21 mouse cellular contexts compared by ENCODE assay signal in the genomic region with DNA sequence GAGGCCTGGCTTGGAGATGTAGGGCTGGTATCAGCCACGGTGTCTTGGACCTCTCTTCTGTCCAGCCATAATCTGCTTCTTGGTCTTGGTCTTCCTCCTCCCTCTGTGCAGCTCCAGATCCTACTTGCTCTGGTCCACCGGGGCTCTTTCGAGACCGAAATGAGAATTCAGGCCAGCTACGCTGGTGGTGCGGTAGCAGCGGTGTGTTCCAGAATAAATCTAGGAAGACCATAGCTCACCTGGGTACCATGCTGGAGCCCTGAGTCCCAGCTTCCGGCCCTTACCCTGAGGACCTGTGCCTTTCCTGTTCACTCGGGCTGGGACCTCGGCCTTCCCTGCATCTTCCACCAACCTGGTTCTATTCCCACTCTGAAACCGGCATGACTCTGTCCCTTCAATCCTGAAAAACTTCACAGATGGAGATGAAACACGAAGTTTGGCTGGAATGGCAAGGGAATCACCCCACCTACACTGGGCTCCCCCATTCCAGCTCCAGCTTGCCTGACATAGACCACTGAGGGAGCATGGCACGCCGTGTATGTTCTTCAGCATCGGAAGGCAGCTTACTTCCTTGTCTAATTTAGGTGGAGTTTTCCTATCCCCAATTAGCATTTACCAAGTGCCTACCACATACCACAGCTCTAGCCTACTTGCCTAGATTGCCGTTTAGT. TPM values are rescaled to one million over a fixed set of nuclear protein-coding genes. Genes with fewer than 3 reads are reported as not detected.
A peak's percentile ranks its signal among the peaks of the same experiment; 100 is the strongest.
DNase-seq lines count a peak whose midpoint lies in the region; ATAC-seq and TF ChIP-seq lines count a peak whose summit lies in the region.
"Had no signal": no experiment of that assay in that cellular context is flagged by ENCODE, and none has a peak within 500 bp of the region (broad histone marks: within the 10 kb centered on the region; RNA-seq: fewer than 3 reads in every experiment).

No protein-coding gene starts in this region.

- H3K27ac ChIP-seq in forebrain, embryonic 11.5 days (ENCODE audit: low read depth, low read length): peak overlapping the region; percentile 54
- H3K27ac ChIP-seq in forebrain, postnatal 0 days (ENCODE audit: low read depth, low read length): no peak overlapping the region
- H3K27ac ChIP-seq in midbrain, embryonic 12.5 days (replicated peaks): peak overlapping the region; percentile 87
- H3K27ac ChIP-seq: limb, embryonic 12.5 days; liver, embryonic 15.5 days had no signal

- H3K4me2 ChIP-seq in forebrain, embryonic 11.5 days (ENCODE audit: low read depth, low read length, severe bottlenecking): no peak overlapping the region; the same call in 1 of the 2 replicates
- no peak overlapping the region for H3K4me2 ChIP-seq in forebrain, postnatal 0 days (ENCODE audit: low read depth)
- peak overlapping the region; percentile 81; the same call in 1 of the 2 replicates for H3K4me2 ChIP-seq in midbrain, embryonic 12.5 days (replicated peaks)
- H3K4me2 ChIP-seq: limb, embryonic 12.5 days; liver, embryonic 15.5 days had no signal

- WGBS in forebrain, embryonic 11.5 days: 76% methylated on average over 16 of the region's 16 CpGs
- 70% methylated on average over 16 of the region's 16 CpGs for WGBS in forebrain, postnatal 0 days
- WGBS in midbrain, embryonic 12.5 days: 82% methylated on average over 16 of the region's 16 CpGs

- H3K4me1 ChIP-seq in forebrain, embryonic 11.5 days (replicated peaks; ENCODE audit: control insufficient read depth, insufficient read depth, low read length): peaks cover 74% of the 10 kb centered on the region
- H3K4me1 ChIP-seq in forebrain, postnatal 0 days (ENCODE audit: insufficient read depth): peaks cover 56% of the 10 kb centered on the region
- H3K4me1 ChIP-seq in midbrain, embryonic 12.5 days: peaks cover 99% of the 10 kb centered on the region
- H3K4me1 ChIP-seq: liver, embryonic 15.5 days had no signal

- H3K9me3 ChIP-seq in forebrain, embryonic 11.5 days (ENCODE audit: control insufficient read depth, low read length): no peaks in the 10 kb centered on the region
- no peaks in the 10 kb centered on the region for H3K9me3 ChIP-seq in forebrain, postnatal 0 days (ENCODE audit: low read length)
- no peaks in the 10 kb centered on the region for H3K9me3 ChIP-seq in midbrain, embryonic 12.5 days
- H3K9me3 ChIP-seq: limb, embryonic 12.5 days; liver, embryonic 15.5 days had no signal

- H3K36me3 ChIP-seq in forebrain, embryonic 11.5 days (ENCODE audit: control insufficient read depth, insufficient read depth, low read length): no peaks in the 10 kb centered on the region
- H3K36me3 ChIP-seq in forebrain, postnatal 0 days (ENCODE audit: insufficient read depth): no peaks in the 10 kb centered on the region
- peaks cover 10% of the 10 kb centered on the region for H3K36me3 ChIP-seq in midbrain, embryonic 12.5 days
- H3K36me3 ChIP-seq: limb, embryonic 12.5 days; liver, embryonic 15.5 days had no signal

- no peak for ATAC-seq in forebrain, embryonic 11.5 days (replicated peaks; ENCODE audit: low FRiP score)
- ATAC-seq in forebrain, postnatal 0 days: no peak
- no peak for ATAC-seq in midbrain, embryonic 12.5 days (ENCODE audit: low FRiP score, low read depth)
- ATAC-seq in frontal cortex, adult (ENCODE audit: low TSS enrichment): no peak
- ATAC-seq: intestine, postnatal 0 days had no signal

- DNase-seq in forebrain, embryonic 11.5 days (ENCODE audit: low spot score): no peak
- no peak for DNase-seq in forebrain, postnatal 0 days
- DNase-seq in urinary bladder, postnatal 14 days (ENCODE audit: low spot score): peak; percentile 1
- no peak for DNase-seq in urinary bladder, postnatal 4 days (ENCODE audit: low spot score in 2 of 2)
- no peak for DNase-seq in urinary bladder, postnatal 10 days (ENCODE audit: low spot score)
- DNase-seq: adrenal gland, postnatal 36 days; B cell, adult 2 months; heart, postnatal 10 days; kidney, postnatal 36 days; lung, postnatal 36 days; right cerebral cortex, postnatal 4 days had no signal

- no peak for TF ChIP-seq CTCF in forebrain, postnatal 0 days (IDR thresholded peaks at IDR 0.05; ENCODE audit: low read depth)

- H3K27me3 ChIP-seq in forebrain, embryonic 11.5 days (ENCODE audit: control insufficient read depth, insufficient read depth, low read length): no peaks in the 10 kb centered on the region
- no peaks in the 10 kb centered on the region for H3K27me3 ChIP-seq in forebrain, postnatal 0 days (ENCODE audit: insufficient read depth, low read length)
- no peaks in the 10 kb centered on the region for H3K27me3 ChIP-seq in midbrain, embryonic 12.5 days

- no peak overlapping the region for H3K4me3 ChIP-seq in forebrain, embryonic 11.5 days (ENCODE audit: low read depth, low read length)
- no peak overlapping the region for H3K4me3 ChIP-seq in forebrain, postnatal 0 days (ENCODE audit: low read depth, low read length)
- no peak overlapping the region for H3K4me3 ChIP-seq in midbrain, embryonic 12.5 days
- H3K4me3 ChIP-seq: limb, embryonic 12.5 days; liver, embryonic 15.5 days had no signal

- H3K9ac ChIP-seq in forebrain, embryonic 11.5 days (ENCODE audit: low read length): no peak overlapping the region
- no peak overlapping the region for H3K9ac ChIP-seq in forebrain, postnatal 0 days
- H3K9ac ChIP-seq in midbrain, embryonic 12.5 days (replicated peaks): no peak overlapping the region
- H3K9ac ChIP-seq: limb, embryonic 12.5 days; liver, embryonic 15.5 days had no signal

RNA-seq across cellular contexts. Expression of a gene that starts 7.3 kb away (rescaled TPM):
- 4.7 and 5.6 TPM in 2 replicates for polyA plus RNA-seq in forebrain, embryonic 11.5 days (2014; fragmentation: Nextera tagmentation; extraction: Ambion mirVana)
- total RNA-seq in forebrain, postnatal 0 days (2014; rRNA removed): 3.4 and 5.0 TPM in 2 replicates
- polyA plus RNA-seq in forebrain, postnatal 0 days (2015; fragmentation: Nextera tagmentation; extraction: Ambion mirVana): 0.31 and 0.48 TPM in 2 replicates
- 6.1 and 7.9 TPM in 2 replicates for polyA plus RNA-seq in midbrain, embryonic 12.5 days (2016; fragmentation: Nextera tagmentation; extraction: Ambion mirVana)
- total RNA-seq: common myeloid progenitor, adult 5-6 weeks; granulocyte monocyte progenitor cell, adult 5-6 weeks; heart, postnatal 10 days; MEL had no signal
- polyA plus RNA-seq: intestine, postnatal 0 days; liver, embryonic 15.5 days; thymus, postnatal 0 days had no signal

RNA-seq across cellular contexts. Expression of a gene that starts 7.3 kb away (rescaled TPM):
- 8.1 and 12.1 TPM in 2 replicates for polyA plus RNA-seq in forebrain, embryonic 11.5 days (2014; fragmentation: Nextera tagmentation; extraction: Ambion mirVana)
- 13.3 and 14.9 TPM in 2 replicates for total RNA-seq in forebrain, postnatal 0 days (2014; rRNA removed)
- 14.7 and 15.1 TPM in 2 replicates for polyA plus RNA-seq in forebrain, postnatal 0 days (2015; fragmentation: Nextera tagmentation; extraction: Ambion mirVana)
- polyA plus RNA-seq in midbrain, embryonic 12.5 days (2016; fragmentation: Nextera tagmentation; extraction: Ambion mirVana): 13.4 and 15.6 TPM in 2 replicates
- total RNA-seq: common myeloid progenitor, adult 5-6 weeks; granulocyte monocyte progenitor cell, adult 5-6 weeks; heart, postnatal 10 days; MEL had no signal
- polyA plus RNA-seq: liver, embryonic 15.5 days had no signal

RNA-seq across cellular contexts. Expression of a gene that starts 31.0 kb away (rescaled TPM):
- polyA plus RNA-seq in forebrain, embryonic 11.5 days (2014; fragmentation: Nextera tagmentation; extraction: Ambion mirVana): not detected in 2 replicates
- total RNA-seq in forebrain, postnatal 0 days (2014; rRNA removed): 0.92 TPM in 1 of 2 replicates, not detected in the other
- polyA plus RNA-seq in forebrain, postnatal 0 days (2015; fragmentation: Nextera tagmentation; extraction: Ambion mirVana): not detected in 2 replicates
- 0.96 TPM in 1 of 2 replicates, not detected in the other for polyA plus RNA-seq in midbrain, embryonic 12.5 days (2016; fragmentation: Nextera tagmentation; extraction: Ambion mirVana)
- total RNA-seq: adrenal gland, postnatal 36 days; common myeloid progenitor, adult 5-6 weeks; granulocyte monocyte progenitor cell, adult 5-6 weeks; heart, postnatal 10 days; layer of hippocampus, postnatal 14 days; MEL had no signal
- polyA plus RNA-seq: intestine, postnatal 0 days; limb, embryonic 12.5 days; liver, embryonic 15.5 days; thymus, postnatal 0 days had no signal

RNA-seq across cellular contexts. Expression of a gene that starts 59.1 kb away (rescaled TPM):
- polyA plus RNA-seq in forebrain, embryonic 11.5 days (2014; fragmentation: Nextera tagmentation; extraction: Ambion mirVana): 0.35 and 0.96 TPM in 2 replicates
- 2.6 and 3.2 TPM in 2 replicates for total RNA-seq in forebrain, postnatal 0 days (2014; rRNA removed)
- 0.70 and 1.2 TPM in 2 replicates for polyA plus RNA-seq in forebrain, postnatal 0 days (2015; fragmentation: Nextera tagmentation; extraction: Ambion mirVana)
- 0.56 and 1.6 TPM in 2 replicates for polyA plus RNA-seq in midbrain, embryonic 12.5 days (2016; fragmentation: Nextera tagmentation; extraction: Ambion mirVana)
